12 mouse cellular contexts compared by ENCODE assay signal in genomic region chr3:68780843-68781242, GRCm38 (mm10).
DNase-seq lines count a peak whose midpoint lies in the region; ATAC-seq and TF ChIP-seq lines count a peak whose summit lies in the region.
"Had no signal": no experiment of that assay in that cellular context is flagged by ENCODE, and none has a peak within 500 bp of the region (broad histone marks: within the 10 kb centered on the region; RNA-seq: fewer than 3 reads in every experiment).

No protein-coding gene starts in this region.

- no peak for TF ChIP-seq EP300 in stomach, postnatal 0 days (optimal IDR thresholded peaks at IDR 0.05)

- no peaks in the 10 kb centered on the region for H3K36me3 ChIP-seq in forebrain, embryonic 14.5 days (ENCODE audit: control insufficient read depth, insufficient read depth, low read length)
- no peaks in the 10 kb centered on the region for H3K36me3 ChIP-seq in forebrain, embryonic 11.5 days (ENCODE audit: control insufficient read depth, insufficient read depth, low read length)
- H3K36me3 ChIP-seq in intestine, embryonic 14.5 days (ENCODE audit: control insufficient read depth, insufficient read depth, low read length) = no peaks in the 10 kb centered on the region
- H3K36me3 ChIP-seq in intestine, embryonic 15.5 days = no peaks in the 10 kb centered on the region
- H3K36me3 ChIP-seq in stomach, postnatal 0 days (ENCODE audit: control insufficient read depth, insufficient read depth, low read length) = no peaks in the 10 kb centered on the region

- H3K27me3 ChIP-seq in forebrain, embryonic 14.5 days (replicated peaks; ENCODE audit: control insufficient read depth, insufficient read depth, low read length) = no peaks in the 10 kb centered on the region
- no peaks in the 10 kb centered on the region for H3K27me3 ChIP-seq in forebrain, embryonic 11.5 days (ENCODE audit: control insufficient read depth, insufficient read depth, low read length)
- H3K27me3 ChIP-seq in intestine, embryonic 14.5 days (replicated peaks; ENCODE audit: control insufficient read depth, insufficient read depth, low read length) = no peaks in the 10 kb centered on the region
- H3K27me3 ChIP-seq in intestine, embryonic 15.5 days (replicated peaks) = no peaks in the 10 kb centered on the region
- H3K27me3 ChIP-seq in stomach, postnatal 0 days (ENCODE audit: control insufficient read depth, insufficient read depth, low read length) = no peaks in the 10 kb centered on the region

- no peak overlapping the region for H3K4me2 ChIP-seq in forebrain, embryonic 14.5 days (ENCODE audit: low read length)
- no peak overlapping the region for H3K4me2 ChIP-seq in forebrain, embryonic 11.5 days (ENCODE audit: low read depth, low read length, severe bottlenecking)
- no peak overlapping the region for H3K4me2 ChIP-seq in intestine, embryonic 14.5 days (ENCODE audit: low read length)
- H3K4me2 ChIP-seq in intestine, embryonic 15.5 days (replicated peaks) = no peak overlapping the region
- H3K4me2 ChIP-seq in stomach, postnatal 0 days (replicated peaks; ENCODE audit: low read depth) = no peak overlapping the region

- H3K4me3 ChIP-seq in forebrain, embryonic 14.5 days (ENCODE audit: low read depth, low read length) = no peak overlapping the region
- H3K4me3 ChIP-seq in forebrain, embryonic 11.5 days (ENCODE audit: low read depth, low read length) = no peak overlapping the region
- H3K4me3 ChIP-seq in intestine, embryonic 14.5 days (ENCODE audit: low read depth, low read length) = no peak overlapping the region
- no peak overlapping the region for H3K4me3 ChIP-seq in intestine, embryonic 15.5 days (replicated peaks)
- H3K4me3 ChIP-seq in stomach, postnatal 0 days (ENCODE audit: low read depth, low read length) = no peak overlapping the region
- H3K4me3 ChIP-seq: erythroblast, embryonic 14.5 days had no signal

- no peak overlapping the region for H3K27ac ChIP-seq in forebrain, embryonic 14.5 days (ENCODE audit: low read depth, low read length)
- no peak overlapping the region for H3K27ac ChIP-seq in forebrain, embryonic 11.5 days (ENCODE audit: low read depth, low read length)
- no peak overlapping the region for H3K27ac ChIP-seq in intestine, embryonic 14.5 days (ENCODE audit: low read depth)
- H3K27ac ChIP-seq in intestine, embryonic 15.5 days = no peak overlapping the region
- no peak overlapping the region for H3K27ac ChIP-seq in stomach, postnatal 0 days (replicated peaks)
- H3K27ac ChIP-seq: kidney, postnatal 0 days had no signal

- no peak for ATAC-seq in forebrain, embryonic 14.5 days
- no peak for ATAC-seq in forebrain, embryonic 11.5 days (replicated peaks; ENCODE audit: low FRiP score)
- no peak for ATAC-seq in intestine, embryonic 14.5 days (replicated peaks; ENCODE audit: low FRiP score, low TSS enrichment, low read depth)
- ATAC-seq in intestine, embryonic 15.5 days = no peak
- ATAC-seq in stomach, postnatal 0 days (ENCODE audit: low FRiP score, low TSS enrichment) = no peak

- H3K9ac ChIP-seq in forebrain, embryonic 14.5 days (ENCODE audit: low read length) = no peak overlapping the region
- H3K9ac ChIP-seq in forebrain, embryonic 11.5 days (ENCODE audit: low read length) = no peak overlapping the region
- H3K9ac ChIP-seq in intestine, embryonic 14.5 days (ENCODE audit: low read length) = no peak overlapping the region
- no peak overlapping the region for H3K9ac ChIP-seq in intestine, embryonic 15.5 days
- H3K9ac ChIP-seq in stomach, postnatal 0 days (ENCODE audit: low read length) = no peak overlapping the region

- no peaks in the 10 kb centered on the region for H3K9me3 ChIP-seq in forebrain, embryonic 14.5 days (replicated peaks; ENCODE audit: control insufficient read depth, low read length)
- H3K9me3 ChIP-seq in forebrain, embryonic 11.5 days (ENCODE audit: control insufficient read depth, low read length) = no peaks in the 10 kb centered on the region
- H3K9me3 ChIP-seq in intestine, embryonic 14.5 days (ENCODE audit: control insufficient read depth, low read length) = no peaks in the 10 kb centered on the region
- no peaks in the 10 kb centered on the region for H3K9me3 ChIP-seq in intestine, embryonic 15.5 days
- no peaks in the 10 kb centered on the region for H3K9me3 ChIP-seq in stomach, postnatal 0 days (ENCODE audit: control insufficient read depth, low read length)

- WGBS in forebrain, embryonic 14.5 days = 72% methylated on average over 7 of the region's 7 CpGs
- WGBS in forebrain, embryonic 11.5 days = 69% methylated on average over 7 of the region's 7 CpGs
- 40% methylated on average over 7 of the region's 7 CpGs for WGBS in intestine, embryonic 14.5 days
- WGBS in intestine, embryonic 15.5 days = 46% methylated on average over 7 of the region's 7 CpGs
- 52% methylated on average over 7 of the region's 7 CpGs for WGBS in stomach, postnatal 0 days

- H3K4me1 ChIP-seq in forebrain, embryonic 14.5 days (ENCODE audit: control insufficient read depth, insufficient read depth, low read length) = no peaks in the 10 kb centered on the region
- no peaks in the 10 kb centered on the region for H3K4me1 ChIP-seq in forebrain, embryonic 11.5 days (replicated peaks; ENCODE audit: control insufficient read depth, insufficient read depth, low read length)
- 0 out of 2 replicates have a peak, but pooled peaks cover 9% of the 10 kb centered on the region for H3K4me1 ChIP-seq in intestine, embryonic 14.5 days (replicated peaks; ENCODE audit: control insufficient read depth, insufficient read depth, low read length)
- no peaks in the 10 kb centered on the region for H3K4me1 ChIP-seq in intestine, embryonic 15.5 days (replicated peaks)
- no peaks in the 10 kb centered on the region for H3K4me1 ChIP-seq in stomach, postnatal 0 days (replicated peaks; ENCODE audit: control insufficient read depth, insufficient read depth)

- peak; percentile 31 for DNase-seq in forebrain, embryonic 14.5 days (ENCODE audit: low spot score)
- DNase-seq in forebrain, embryonic 11.5 days (ENCODE audit: low spot score) = no peak
- DNase-seq in intestine, embryonic 14.5 days (ENCODE audit: low spot score) = peak; percentile 51
- peak; percentile 50 for DNase-seq in testis, postnatal 10 days (ENCODE audit: low spot score)
- DNase-seq in testis, postnatal 14 days (ENCODE audit: low spot score) = no peak
- DNase-seq in right cerebral cortex, postnatal 4 days = peak; percentile 11
- DNase-seq in stomach, postnatal 0 days (ENCODE audit: low spot score) = no peak
- DNase-seq: gastrocnemius, postnatal 25 days; thymus, postnatal 14 days had no signal

- no peak for TF ChIP-seq CTCF in stomach, postnatal 0 days (IDR thresholded peaks at IDR 0.05; ENCODE audit: low read depth)

Comparison
In these comparisons a context has a peak if more than half of its experiments do, and no peak if none do; other contexts are left out.
1. DNase-seq: peak in forebrain, embryonic 14.5 days (single experiment), intestine, embryonic 14.5 days (single experiment), testis, postnatal 10 days (single experiment) and right cerebral cortex, postnatal 4 days (single experiment); none in forebrain, embryonic 11.5 days (single experiment), testis, postnatal 14 days (single experiment) and stomach, postnatal 0 days (single experiment).